Mouse (Mus musculus): ENCODE measurements around the gene AC153137.1. TPM values are rescaled to one million over a fixed set of nuclear protein-coding genes. Genes with fewer than 3 reads are reported as not detected.

Gene AC153137.1
- total RNA-seq, 4 experiments from 2014 or later: not detected

Other genes starting within 250 kb of the AC153137.1 start
- gene Phf3, start 104.0 kb downstream of the AC153137.1 start, total RNA-seq (2022): 10 to 100 TPM; 33.7 to 39.6 (median 36.5) TPM
- gene Lgsn, start 198.4 kb upstream of the AC153137.1 start, total RNA-seq (2022): not detected
- not detected for gene 4931428L18Rik, start 244.7 kb upstream of the AC153137.1 start, total RNA-seq (2022)
- gene Pih1d3, start 244.9 kb upstream of the AC153137.1 start, total RNA-seq (2022): not detected

Data from heart, adult 8-10 months (tissue).